Mouse (Mus musculus): Measurements from ENCODE around the gene Uck2.

DNA sequence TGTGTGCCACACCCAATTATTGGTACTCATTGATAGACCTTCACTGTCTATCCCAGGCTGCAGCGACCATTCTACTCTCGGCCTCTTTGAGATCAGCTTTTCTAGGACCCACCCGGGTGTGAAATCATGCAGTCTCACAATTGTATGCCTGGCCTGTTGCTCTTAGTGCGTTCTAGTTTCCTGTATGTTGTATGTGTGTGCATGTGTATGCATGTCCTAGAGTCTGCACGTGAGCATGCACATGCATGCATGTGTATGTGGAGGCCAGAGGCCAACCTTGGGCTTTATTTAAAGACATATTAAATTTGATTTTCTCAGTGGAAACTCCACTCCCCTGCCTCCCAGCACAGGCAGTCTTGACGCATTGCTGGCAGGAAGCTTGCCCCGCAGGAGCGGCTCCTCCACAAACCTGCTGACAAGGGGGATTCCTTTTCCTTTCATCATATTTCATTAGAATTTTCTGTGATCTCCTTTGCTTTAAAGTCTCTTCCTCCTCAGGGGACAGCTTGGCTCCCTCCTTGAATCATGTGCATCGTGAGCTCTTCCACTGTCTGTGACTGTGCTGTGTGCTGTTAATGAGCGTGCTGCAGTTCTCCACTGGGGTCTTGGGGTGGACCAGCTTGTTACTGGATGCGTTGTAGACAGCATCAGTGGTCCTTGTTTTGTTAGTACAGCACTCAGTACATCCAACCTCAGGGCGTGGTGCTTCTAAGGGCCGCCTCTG, 10.7 kb upstream of the Uck2 start:
- TF ChIP-seq SMC3 (IDR thresholded peaks at IDR 0.05; ENCODE audit: low read depth, low read length) (no peak), CTCF (IDR thresholded peaks at IDR 0.05 in 2 of 3, conservative IDR thresholded peaks at IDR 0.05 in 1 of 3; ENCODE audit: control insufficient read depth in 1 of 3, insufficient read depth in 1 of 3, low read depth in 2 of 3, low read length in 3 of 3, poor library complexity in 1 of 3, severe bottlenecking in 1 of 3) (no peak), POLR2A (IDR thresholded peaks at IDR 0.05; ENCODE audit: control insufficient read depth in 1 of 2, insufficient read depth in 1 of 2, low read depth in 1 of 2, low read length in 2 of 2, poor library complexity in 1 of 2) (no peak), MYC (IDR thresholded peaks at IDR 0.05; ENCODE audit: low read depth, low read length) (no peak), BHLHE40 (IDR thresholded peaks at IDR 0.05; ENCODE audit: borderline replicate concordance, low read depth, low read length) (no peak), UBTF (IDR thresholded peaks at IDR 0.05; ENCODE audit: borderline replicate concordance, insufficient read depth, low read depth, low read length) (no peak), ZKSCAN1 (IDR thresholded peaks at IDR 0.05; ENCODE audit: low read depth, low read length) (no peak), SIN3A (IDR thresholded peaks at IDR 0.05; ENCODE audit: low read length) (no peak)
